Mouse (Mus musculus): ENCODE data around the gene Pnma1. TPM values are rescaled to one million over a fixed set of nuclear protein-coding genes. Genes with fewer than 3 reads are reported as not detected.

Pnma1 gene
- polyA plus RNA-seq, 1 experiment from 2014 or later, result 1.2 TPM

GRCm38 (mm10) chr12:84186950-84187349 is 38.7 kb upstream of the Pnma1 start:
- WGBS, result 95% methylated on average over 5 of the region's 5 CpGs
- Histone ChIP-seq H3K27me3 (ENCODE audit: low read depth, poor library complexity, severe bottlenecking) (no peaks in the 10 kb centered on the region), H3K4me1 (peaks cover 62% of the 10 kb centered on the region), H3K27ac (peak overlapping the region; percentile 71; the same call in 1 of the 2 replicates), H3K36me3 (peaks cover 32% of the 10 kb centered on the region), H3K4me3 (no peak overlapping the region), H3K9me3 (replicated peaks) (no peaks in the 10 kb centered on the region)
- DNase-seq (ENCODE audit: low spot score), result no peak

GRCm38 (mm10) chr12:84186536-84186935 is 38.2 kb upstream of the Pnma1 start:
- no peak for DNase-seq (ENCODE audit: low spot score)
- Histone ChIP-seq H3K9me3 (replicated peaks) (no peaks in the 10 kb centered on the region), H3K4me3 (no peak overlapping the region), H3K27ac (no peak overlapping the region), H3K27me3 (ENCODE audit: low read depth, poor library complexity, severe bottlenecking) (no peaks in the 10 kb centered on the region), H3K36me3 (peaks cover 32% of the 10 kb centered on the region), H3K4me1 (peaks cover 62% of the 10 kb centered on the region)
- 90% methylated on average over 3 of the region's 3 CpGs for WGBS

GRCm38 (mm10) chr12:84185547-84185946 is 37.3 kb upstream of the Pnma1 start:
- Histone ChIP-seq H3K36me3 (peaks cover 36% of the 10 kb centered on the region), H3K4me1 (peaks cover 62% of the 10 kb centered on the region), H3K27ac (no peak overlapping the region), H3K9me3 (replicated peaks) (no peaks in the 10 kb centered on the region), H3K27me3 (ENCODE audit: low read depth, poor library complexity, severe bottlenecking) (no peaks in the 10 kb centered on the region), H3K4me3 (no peak overlapping the region)
- WGBS, result 65% methylated on average over 6 of the region's 6 CpGs
- no peak for DNase-seq (ENCODE audit: low spot score)

- no peak overlapping the region for H3K4me3 ChIP-seq
- WGBS, result 91% methylated on average over 5 of the region's 5 CpGs
- H3K27ac ChIP-seq, result no peak overlapping the region
- H3K9me3 ChIP-seq (replicated peaks), result no peaks in the 10 kb centered on the region
- H3K36me3 ChIP-seq, result peaks cover 36% of the 10 kb centered on the region
- DNase-seq (ENCODE audit: low spot score), result no peak
- no peaks in the 10 kb centered on the region for H3K27me3 ChIP-seq (ENCODE audit: low read depth, poor library complexity, severe bottlenecking)
- peaks cover 62% of the 10 kb centered on the region for H3K4me1 ChIP-seq
These were observed 36.7 kb upstream of the Pnma1 start for GRCm38 (mm10) chr12:84184979-84185378.

- no peak for DNase-seq (ENCODE audit: low spot score)
- Histone ChIP-seq H3K36me3 (peaks cover 32% of the 10 kb centered on the region), H3K4me1 (peaks cover 59% of the 10 kb centered on the region), H3K27ac (no peak overlapping the region), H3K4me3 (no peak overlapping the region), H3K9me3 (replicated peaks) (no peaks in the 10 kb centered on the region), H3K27me3 (ENCODE audit: low read depth, poor library complexity, severe bottlenecking) (no peaks in the 10 kb centered on the region)
- WGBS, result 71% methylated on average over 6 of the region's 6 CpGs
These were observed 33.7 kb upstream of the Pnma1 start for GRCm38 (mm10) chr12:84181999-84182398.

- peaks cover 65% of the 10 kb centered on the region for H3K4me1 ChIP-seq
- H3K27me3 ChIP-seq (ENCODE audit: low read depth, poor library complexity, severe bottlenecking), result no peaks in the 10 kb centered on the region
- WGBS, result 80% methylated on average over 8 of the region's 8 CpGs
- H3K9me3 ChIP-seq (replicated peaks), result no peaks in the 10 kb centered on the region
- H3K4me3 ChIP-seq, result no peak overlapping the region
- H3K36me3 ChIP-seq, result peaks cover 21% of the 10 kb centered on the region
- H3K27ac ChIP-seq, result peak overlapping the region; percentile 19; the same call in 1 of the 2 replicates
- no peak for DNase-seq (ENCODE audit: low spot score)
These were observed 32.6 kb upstream of the Pnma1 start for GRCm38 (mm10) chr12:84180701-84181435.

- Histone ChIP-seq H3K27ac (no peak overlapping the region), H3K9me3 (replicated peaks) (no peaks in the 10 kb centered on the region), H3K27me3 (ENCODE audit: low read depth, poor library complexity, severe bottlenecking) (no peaks in the 10 kb centered on the region), H3K36me3 (peaks cover 15% of the 10 kb centered on the region), H3K4me1 (peaks cover 68% of the 10 kb centered on the region), H3K4me3 (no peak overlapping the region)
- DNase-seq (ENCODE audit: low spot score), result no peak
- WGBS, result 87% methylated on average over 3 of the region's 3 CpGs
These were observed 31.8 kb upstream of the Pnma1 start for GRCm38 (mm10) chr12:84180090-84180489.

- WGBS, result 69% methylated on average over 10 of the region's 10 CpGs
These were observed 30.6 kb upstream of the Pnma1 start for GRCm38 (mm10) chr12:84178652-84179445.

GRCm38 (mm10) chr12:84178052-84178451 is 29.8 kb upstream of the Pnma1 start:
- H3K9me3 ChIP-seq (replicated peaks), result no peaks in the 10 kb centered on the region
- H3K27me3 ChIP-seq (ENCODE audit: low read depth, poor library complexity, severe bottlenecking), result no peaks in the 10 kb centered on the region
- 44% methylated on average over 1 of the region's 1 CpGs for WGBS
- H3K27ac ChIP-seq, result no peak overlapping the region
- DNase-seq (ENCODE audit: low spot score), result no peak
- no peak overlapping the region for H3K4me3 ChIP-seq
- H3K36me3 ChIP-seq, result peaks cover 18% of the 10 kb centered on the region
- peaks cover 82% of the 10 kb centered on the region for H3K4me1 ChIP-seq

More at GRCm38 (mm10) chr12:84178652-84179445, 30.6 kb upstream of the Pnma1 start:
- Histone ChIP-seq H3K4me1 (peaks cover 78% of the 10 kb centered on the region), H3K4me3 (no peak overlapping the region), H3K36me3 (peaks cover 10% of the 10 kb centered on the region), H3K9me3 (replicated peaks) (no peaks in the 10 kb centered on the region), H3K27ac (no peak overlapping the region), H3K27me3 (ENCODE audit: low read depth, poor library complexity, severe bottlenecking) (no peaks in the 10 kb centered on the region)
- no peak for DNase-seq (ENCODE audit: low spot score)

GRCm38 (mm10) chr12:84176886-84177765 is 28.8 kb upstream of the Pnma1 start:
- no peaks in the 10 kb centered on the region for H3K9me3 ChIP-seq (replicated peaks)
- H3K27ac ChIP-seq, result peak overlapping the region; percentile 92
- H3K36me3 ChIP-seq, result peaks cover 27% of the 10 kb centered on the region
- H3K4me1 ChIP-seq, result peaks cover 82% of the 10 kb centered on the region
- 43% methylated on average over 6 of the region's 6 CpGs for WGBS
- DNase-seq (ENCODE audit: low spot score), result no peak
- H3K27me3 ChIP-seq (ENCODE audit: low read depth, poor library complexity, severe bottlenecking), result no peaks in the 10 kb centered on the region
- H3K4me3 ChIP-seq, result peak overlapping the region; percentile 58

- no peaks in the 10 kb centered on the region for H3K27me3 ChIP-seq (ENCODE audit: low read depth, poor library complexity, severe bottlenecking)
- H3K36me3 ChIP-seq, result peaks cover 35% of the 10 kb centered on the region
- DNase-seq (ENCODE audit: low spot score), result peak; percentile 56
- H3K4me3 ChIP-seq, result peak overlapping the region; percentile 58
- WGBS, result 11% methylated on average over 13 of the region's 13 CpGs
- H3K9me3 ChIP-seq (replicated peaks), result no peaks in the 10 kb centered on the region
- peaks cover 79% of the 10 kb centered on the region for H3K4me1 ChIP-seq
- peak overlapping the region; percentile 92 for H3K27ac ChIP-seq
These were observed 28.0 kb upstream of the Pnma1 start for GRCm38 (mm10) chr12:84176126-84176769.

GRCm38 (mm10) chr12:84175659-84176061 is 27.4 kb upstream of the Pnma1 start:
- H3K36me3 ChIP-seq, result peaks cover 37% of the 10 kb centered on the region
- peak overlapping the region; percentile 92 for H3K27ac ChIP-seq
- peak; percentile 80 for DNase-seq (ENCODE audit: low spot score)
- H3K9me3 ChIP-seq (replicated peaks), result no peaks in the 10 kb centered on the region
- WGBS, result 1% methylated on average over 20 of the region's 20 CpGs
- peaks cover 73% of the 10 kb centered on the region for H3K4me1 ChIP-seq
- H3K27me3 ChIP-seq (ENCODE audit: low read depth, poor library complexity, severe bottlenecking), result no peaks in the 10 kb centered on the region
- H3K4me3 ChIP-seq, result peak overlapping the region; percentile 58

All from limb, embryonic 10.5 days (tissue).